Mouse (Mus musculus): ENCODE measurements around the gene Gfod2. TPM values are rescaled to one million over a fixed set of nuclear protein-coding genes. Genes with fewer than 3 reads are reported as not detected.

Gene Gfod2
- polyA plus RNA-seq, 1 experiment from 2014 or later: 28.4 TPM

- Histone ChIP-seq H3K9ac (peak overlapping the region; percentile 71), H3K36me3 (peaks cover 51% of the 10 kb centered on the region), H3K4me2 (replicated peaks) (peak overlapping the region; percentile 87), H3K4me3 (peak overlapping the region; percentile 71), H3K4me1 (peaks cover 18% of the 10 kb centered on the region), H3K27ac (no peak overlapping the region), H3K27me3 (peaks cover 14% of the 10 kb centered on the region), H3K9me3 (no peaks in the 10 kb centered on the region)
- whole genome bisulfite sequencing: 91% methylated on average over 11 of the region's 11 CpGs
- ATAC-seq (ENCODE audit: low FRiP score, low read depth): no peak
These were observed 58.8 kb downstream of the Gfod2 start for GRCm38 (mm10) chr8:105699488-105700215.

- Histone ChIP-seq H3K4me3 (no peak overlapping the region), H3K4me1 (peaks cover 25% of the 10 kb centered on the region), H3K4me2 (replicated peaks) (no peak overlapping the region), H3K27me3 (peaks cover 22% of the 10 kb centered on the region), H3K9me3 (no peaks in the 10 kb centered on the region), H3K36me3 (peaks cover 43% of the 10 kb centered on the region), H3K27ac (no peak overlapping the region), H3K9ac (no peak overlapping the region)
- ATAC-seq (ENCODE audit: low FRiP score, low read depth): no peak
- 87% methylated on average over 5 of the region's 5 CpGs for WGBS
These were observed 59.7 kb downstream of the Gfod2 start for GRCm38 (mm10) chr8:105698734-105699133.

- WGBS: 94% methylated on average over 17 of the region's 17 CpGs
- H3K27me3 ChIP-seq: peaks cover 26% of the 10 kb centered on the region
- ATAC-seq (ENCODE audit: low FRiP score, low read depth): no peak
These were observed 61.2 kb downstream of the Gfod2 start for GRCm38 (mm10) chr8:105697196-105697780.

GRCm38 (mm10) chr8:105695080-105695780, 63.2 kb downstream of the Gfod2 start:
- H3K9ac ChIP-seq: no peak overlapping the region
- peaks cover 6% of the 10 kb centered on the region; the same call in 1 of the 2 replicates for H3K9me3 ChIP-seq
- WGBS: 82% methylated on average over 30 of the region's 30 CpGs
- peaks cover 26% of the 10 kb centered on the region for H3K27me3 ChIP-seq
- H3K27ac ChIP-seq: no peak overlapping the region
- H3K4me2 ChIP-seq (replicated peaks): no peak overlapping the region
- H3K4me1 ChIP-seq: peaks cover 16% of the 10 kb centered on the region
- ATAC-seq (ENCODE audit: low FRiP score, low read depth): no peak
- H3K36me3 ChIP-seq: peaks cover 33% of the 10 kb centered on the region
- H3K4me3 ChIP-seq: no peak overlapping the region

More at GRCm38 (mm10) chr8:105697196-105697780, 61.2 kb downstream of the Gfod2 start:
- Histone ChIP-seq H3K27ac (no peak overlapping the region), H3K4me1 (peaks cover 25% of the 10 kb centered on the region), H3K4me3 (no peak overlapping the region), H3K36me3 (peaks cover 33% of the 10 kb centered on the region), H3K9ac (no peak overlapping the region), H3K9me3 (peaks cover 6% of the 10 kb centered on the region; the same call in 1 of the 2 replicates), H3K4me2 (replicated peaks) (no peak overlapping the region)

GRCm38 (mm10) chr8:105694051-105694799, 64.2 kb downstream of the Gfod2 start:
- Histone ChIP-seq H3K27me3 (peaks cover 33% of the 10 kb centered on the region), H3K27ac (no peak overlapping the region), H3K4me3 (peak overlapping the region; percentile 48), H3K36me3 (peaks cover 30% of the 10 kb centered on the region), H3K4me2 (replicated peaks) (peak overlapping the region; percentile 97), H3K4me1 (peaks cover 8% of the 10 kb centered on the region), H3K9me3 (peaks cover 6% of the 10 kb centered on the region; the same call in 1 of the 2 replicates), H3K9ac (peak overlapping the region; percentile 57)
- peak; percentile 29 for ATAC-seq (ENCODE audit: low FRiP score, low read depth)
- 8% methylated on average over 40 of the region's 40 CpGs for WGBS

- Histone ChIP-seq H3K4me2 (replicated peaks) (peak overlapping the region; percentile 97), H3K36me3 (peaks cover 25% of the 10 kb centered on the region), H3K4me1 (peaks cover 8% of the 10 kb centered on the region), H3K9ac (peak overlapping the region; percentile 57), H3K4me3 (peak overlapping the region; percentile 48), H3K27ac (no peak overlapping the region), H3K9me3 (peaks cover 6% of the 10 kb centered on the region; the same call in 1 of the 2 replicates), H3K27me3 (peaks cover 33% of the 10 kb centered on the region)
- 5% methylated on average over 30 of the region's 30 CpGs for WGBS
- ATAC-seq (ENCODE audit: low FRiP score, low read depth): peak; percentile 56
These were observed 64.8 kb downstream of the Gfod2 start for GRCm38 (mm10) chr8:105693648-105694047.

- Histone ChIP-seq H3K4me1 (peaks cover 8% of the 10 kb centered on the region), H3K36me3 (peaks cover 14% of the 10 kb centered on the region), H3K27me3 (peaks cover 33% of the 10 kb centered on the region), H3K4me2 (replicated peaks) (no peak overlapping the region), H3K27ac (no peak overlapping the region), H3K9ac (no peak overlapping the region), H3K9me3 (peaks cover 6% of the 10 kb centered on the region; the same call in 1 of the 2 replicates), H3K4me3 (no peak overlapping the region)
- WGBS: 89% methylated on average over 11 of the region's 11 CpGs
- no peak for ATAC-seq (ENCODE audit: low FRiP score, low read depth)
These were observed 65.8 kb downstream of the Gfod2 start for GRCm38 (mm10) chr8:105692449-105693182.

GRCm38 (mm10) chr8:105690978-105691377, 67.5 kb downstream of the Gfod2 start:
- WGBS: 78% methylated on average over 14 of the region's 14 CpGs
- H3K4me1 ChIP-seq: peaks cover 15% of the 10 kb centered on the region
- peaks cover 6% of the 10 kb centered on the region; the same call in 1 of the 2 replicates for H3K9me3 ChIP-seq
- H3K4me3 ChIP-seq: no peak overlapping the region
- H3K27ac ChIP-seq: no peak overlapping the region
- peaks cover 29% of the 10 kb centered on the region for H3K27me3 ChIP-seq
- no peak for ATAC-seq (ENCODE audit: low FRiP score, low read depth)
- H3K9ac ChIP-seq: no peak overlapping the region
- peaks cover 3% of the 10 kb centered on the region; the same call in 1 of the 2 replicates for H3K36me3 ChIP-seq
- no peak overlapping the region for H3K4me2 ChIP-seq (replicated peaks)

GRCm38 (mm10) chr8:105689983-105690360, 68.5 kb downstream of the Gfod2 start:
- no peak overlapping the region for H3K27ac ChIP-seq
- H3K9ac ChIP-seq: no peak overlapping the region
- no peak overlapping the region for H3K4me2 ChIP-seq (replicated peaks)
- H3K27me3 ChIP-seq: peaks cover 22% of the 10 kb centered on the region
- H3K36me3 ChIP-seq: peaks cover 3% of the 10 kb centered on the region; the same call in 1 of the 2 replicates
- peaks cover 6% of the 10 kb centered on the region; the same call in 1 of the 2 replicates for H3K9me3 ChIP-seq
- whole genome bisulfite sequencing: 87% methylated on average over 9 of the region's 9 CpGs
- no peak overlapping the region for H3K4me3 ChIP-seq
- peaks cover 21% of the 10 kb centered on the region for H3K4me1 ChIP-seq
- no peak for ATAC-seq (ENCODE audit: low FRiP score, low read depth)

- Histone ChIP-seq H3K4me2 (replicated peaks) (no peak overlapping the region), H3K9me3 (peaks cover 6% of the 10 kb centered on the region; the same call in 1 of the 2 replicates), H3K27ac (no peak overlapping the region), H3K4me1 (peaks cover 20% of the 10 kb centered on the region), H3K9ac (no peak overlapping the region), H3K27me3 (peaks cover 16% of the 10 kb centered on the region), H3K36me3 (peaks cover 6% of the 10 kb centered on the region; the same call in 1 of the 2 replicates), H3K4me3 (no peak overlapping the region)
- 54% methylated on average over 35 of the region's 35 CpGs for WGBS
- ATAC-seq (ENCODE audit: low FRiP score, low read depth): no peak
These were observed 69.0 kb downstream of the Gfod2 start for GRCm38 (mm10) chr8:105689256-105689982.

All from limb, embryonic 13.5 days (tissue).